Mouse (Mus musculus): ENCODE data around the gene Ypel3. TPM values are rescaled to one million over a fixed set of nuclear protein-coding genes. Genes with fewer than 3 reads are reported as not detected.

Ypel3 gene
- total RNA-seq, 2 experiments from 2014 or later: 195 to 196 TPM

DNA sequence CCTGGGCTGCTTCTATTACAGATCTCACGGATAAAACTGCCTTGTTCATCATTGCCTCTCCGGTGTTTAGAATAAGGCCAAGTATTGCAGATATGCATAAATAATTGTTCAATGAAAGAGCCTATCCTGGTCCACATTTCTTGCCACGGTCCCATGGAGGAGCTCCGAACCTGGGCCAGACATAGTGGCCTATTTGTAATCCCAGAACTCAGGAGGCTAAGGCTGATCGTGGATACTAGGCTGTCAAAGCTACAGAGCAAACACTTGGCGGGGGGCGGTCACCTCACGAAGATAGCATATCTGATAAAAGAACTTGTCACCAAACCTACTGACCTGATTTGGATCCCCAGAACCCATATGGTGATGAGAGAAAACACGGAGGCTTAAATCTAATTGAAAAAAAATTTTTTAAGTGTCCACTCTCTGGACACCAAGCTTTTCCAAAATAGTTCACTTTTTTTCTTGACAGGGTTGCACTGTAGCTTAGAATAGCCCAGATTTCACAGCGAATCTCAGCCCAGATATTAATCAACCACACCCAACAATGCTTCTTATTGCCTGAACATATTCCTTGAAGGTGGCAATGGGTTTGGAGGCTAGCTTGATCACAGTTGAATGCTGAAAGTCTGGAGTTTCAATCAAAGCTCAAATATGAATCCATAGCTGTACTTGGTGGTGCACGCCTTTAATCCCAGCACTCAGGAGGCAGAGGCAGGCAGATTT, 16.1 kb downstream of the Ypel3 start:
- DNase-seq (ENCODE audit: low spot score in 2 of 2): no peak

DNA sequence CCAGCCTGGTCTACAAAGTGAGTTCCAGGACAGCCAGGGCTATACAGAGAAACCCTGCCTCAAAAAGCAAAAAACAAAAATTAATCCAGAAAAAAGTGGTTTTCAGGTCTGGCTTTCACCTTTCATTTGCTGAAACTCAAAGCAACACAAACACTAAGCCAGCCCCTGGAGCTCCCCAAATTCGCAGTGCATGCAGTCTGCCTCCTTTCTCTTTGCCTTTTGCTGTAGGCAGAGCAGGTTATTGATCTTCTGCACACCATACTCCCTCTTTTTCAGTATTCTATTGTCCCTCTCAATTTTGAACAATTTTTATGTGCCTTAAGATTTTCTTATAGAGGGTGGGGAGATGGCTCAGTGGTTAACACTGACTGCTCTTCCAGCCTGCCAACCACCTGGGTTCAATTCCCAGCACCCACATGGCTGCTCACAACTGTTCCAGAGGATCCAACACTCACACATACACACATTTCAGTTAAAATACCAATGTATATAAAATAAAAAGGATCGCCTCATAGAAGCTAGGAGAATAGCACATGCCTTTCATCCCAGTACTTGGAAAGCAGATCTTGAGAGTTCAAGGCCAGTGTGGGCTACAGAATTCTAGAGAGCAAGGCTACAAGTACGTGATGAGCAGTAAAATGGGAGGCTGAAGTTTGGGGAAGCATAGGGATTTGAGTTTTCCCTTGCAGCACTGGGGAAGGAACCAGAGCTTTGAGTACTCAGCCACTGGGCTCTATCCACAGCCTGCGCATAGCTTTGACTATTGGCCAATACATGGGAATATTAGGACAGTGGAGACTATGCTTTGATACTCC, 16.9 kb downstream of the Ypel3 start:
- DNase-seq (ENCODE audit: low spot score in 2 of 2): no peak

DNA sequence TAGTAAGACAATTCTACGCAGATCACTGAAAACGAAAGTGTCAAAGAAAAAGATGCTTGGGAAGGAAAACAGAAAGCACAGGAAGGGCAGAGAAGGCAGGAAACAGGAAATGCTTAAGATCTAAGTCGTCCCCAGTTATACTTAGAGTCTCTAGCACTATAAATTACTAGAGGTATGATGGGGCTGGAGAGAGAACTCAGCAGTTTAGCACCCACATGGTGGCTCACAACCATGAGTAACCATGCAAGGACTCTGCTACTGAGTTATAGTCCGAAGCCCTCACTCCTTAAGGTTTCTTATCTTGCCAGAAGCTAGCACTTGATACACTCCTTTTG, 17.5 kb downstream of the Ypel3 start:
- no peak for DNase-seq (ENCODE audit: low spot score in 2 of 2)

DNA sequence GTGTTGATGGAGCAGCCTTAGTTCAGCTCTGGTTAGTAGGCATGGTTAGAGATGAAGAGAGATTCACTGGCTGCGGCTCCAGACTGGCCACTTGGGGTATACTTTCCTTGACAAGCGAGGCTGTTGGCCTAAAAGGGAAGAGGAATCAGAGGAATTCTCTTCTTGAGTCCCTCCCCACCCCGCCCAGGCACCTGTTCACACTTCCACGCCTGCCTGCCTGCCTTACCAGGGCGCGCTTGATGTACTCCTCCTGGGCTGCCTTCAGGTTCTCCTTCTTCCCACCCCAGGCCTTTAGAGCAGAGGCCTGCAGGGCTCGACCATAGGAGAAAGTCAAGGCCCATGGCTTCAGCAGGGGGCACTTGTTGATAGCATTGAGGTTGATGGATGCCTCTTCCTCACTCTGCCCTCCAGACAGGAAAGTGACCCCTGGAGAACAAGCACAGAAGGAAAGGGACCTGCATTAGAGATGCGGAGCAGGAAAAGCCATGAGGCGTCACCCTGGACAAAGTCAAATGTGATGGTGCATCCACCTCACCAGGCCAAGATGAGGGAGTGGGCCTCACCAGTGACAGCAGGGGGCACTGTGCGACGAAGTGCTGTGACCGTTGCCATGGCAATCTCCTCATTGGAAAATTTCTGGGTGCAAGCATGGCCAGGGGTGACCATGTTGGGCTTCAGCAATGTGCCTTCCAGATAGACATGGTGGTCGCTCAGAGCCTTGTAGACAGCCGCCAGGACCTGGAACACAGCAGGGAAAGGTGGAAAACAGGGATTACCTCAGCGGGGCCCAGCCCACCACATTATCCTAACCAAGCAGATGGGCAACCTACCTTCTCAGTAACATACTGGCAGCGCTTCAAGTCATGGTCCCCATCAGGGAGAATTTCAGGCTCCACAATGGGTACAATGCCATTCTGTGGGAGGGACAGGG, 18.9 kb downstream of the Ypel3 start:
- DNase-seq (ENCODE audit: low spot score in 2 of 2): peak in 1 of 2 experiments; percentile 24

DNA sequence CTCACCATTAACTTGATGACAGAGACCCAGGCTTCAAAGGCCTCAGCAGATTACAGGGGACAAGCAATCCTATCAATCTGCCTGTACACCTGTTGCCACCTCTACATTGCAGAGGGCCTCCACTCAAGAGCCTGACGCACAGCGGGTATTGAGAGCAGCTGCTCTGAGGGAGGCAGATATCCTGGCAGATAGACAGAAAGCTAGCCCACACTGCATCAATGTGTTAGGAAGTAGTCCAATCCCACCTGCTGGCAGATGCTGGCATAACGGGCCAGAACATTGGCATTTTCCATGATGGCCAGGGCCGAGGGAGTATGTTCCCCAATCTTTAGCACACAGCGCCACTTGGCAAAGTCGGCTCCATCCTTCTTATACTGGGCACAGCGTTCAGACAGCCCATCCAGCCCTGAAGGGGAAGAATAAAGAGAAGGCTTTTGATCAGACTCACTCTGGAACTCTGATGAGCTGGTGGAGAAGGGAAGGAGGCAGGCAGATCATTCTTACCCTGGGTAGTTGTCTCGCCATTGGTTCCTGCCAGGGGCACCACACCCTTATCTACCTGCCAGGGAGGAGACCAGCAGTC, 19.7 kb downstream of the Ypel3 start:
- DNase-seq (ENCODE audit: low spot score in 2 of 2): peak; percentile 65 to 75

DNA sequence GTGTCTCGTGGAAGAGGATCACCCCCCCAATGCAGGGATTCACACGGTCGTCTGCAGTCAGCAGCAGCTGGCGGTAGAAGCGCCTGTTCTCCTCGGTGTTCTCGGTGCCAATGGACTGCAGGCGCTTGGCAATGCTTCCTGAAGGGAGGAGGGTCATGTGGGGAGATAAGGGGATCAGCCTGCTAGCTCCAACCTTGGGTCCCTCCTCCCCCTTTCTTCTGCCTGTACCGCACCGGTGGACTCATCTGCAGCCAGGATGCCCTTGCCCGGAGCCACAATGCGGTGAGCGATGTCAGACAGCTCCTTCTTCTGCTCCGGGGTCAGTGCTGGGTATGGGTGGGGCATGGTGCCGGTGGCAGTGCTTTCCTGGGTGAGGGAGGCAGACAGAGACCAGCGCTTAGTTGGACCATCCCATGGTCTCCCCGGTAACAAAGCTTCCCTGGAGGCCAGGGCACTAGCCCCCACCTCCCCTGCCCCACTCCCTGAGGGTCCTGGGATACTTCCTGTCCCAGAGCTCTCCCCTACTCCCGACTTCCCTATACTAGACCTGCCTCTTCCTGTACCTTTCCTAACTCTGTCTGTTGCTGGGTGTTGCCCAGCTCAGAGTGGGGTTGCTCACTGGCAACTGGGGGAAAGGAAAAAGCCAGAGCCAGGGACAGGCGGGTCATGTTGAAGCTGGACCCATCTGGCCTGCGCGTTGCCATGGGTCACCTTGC, 20.8 kb downstream of the Ypel3 start, which contains the start of gene Fam57b:
Gene Fam57b (plus strand): TSS at position 258 of the 716 bp plus-strand sequence.
- no peak for DNase-seq (ENCODE audit: low spot score in 2 of 2)

DNA sequence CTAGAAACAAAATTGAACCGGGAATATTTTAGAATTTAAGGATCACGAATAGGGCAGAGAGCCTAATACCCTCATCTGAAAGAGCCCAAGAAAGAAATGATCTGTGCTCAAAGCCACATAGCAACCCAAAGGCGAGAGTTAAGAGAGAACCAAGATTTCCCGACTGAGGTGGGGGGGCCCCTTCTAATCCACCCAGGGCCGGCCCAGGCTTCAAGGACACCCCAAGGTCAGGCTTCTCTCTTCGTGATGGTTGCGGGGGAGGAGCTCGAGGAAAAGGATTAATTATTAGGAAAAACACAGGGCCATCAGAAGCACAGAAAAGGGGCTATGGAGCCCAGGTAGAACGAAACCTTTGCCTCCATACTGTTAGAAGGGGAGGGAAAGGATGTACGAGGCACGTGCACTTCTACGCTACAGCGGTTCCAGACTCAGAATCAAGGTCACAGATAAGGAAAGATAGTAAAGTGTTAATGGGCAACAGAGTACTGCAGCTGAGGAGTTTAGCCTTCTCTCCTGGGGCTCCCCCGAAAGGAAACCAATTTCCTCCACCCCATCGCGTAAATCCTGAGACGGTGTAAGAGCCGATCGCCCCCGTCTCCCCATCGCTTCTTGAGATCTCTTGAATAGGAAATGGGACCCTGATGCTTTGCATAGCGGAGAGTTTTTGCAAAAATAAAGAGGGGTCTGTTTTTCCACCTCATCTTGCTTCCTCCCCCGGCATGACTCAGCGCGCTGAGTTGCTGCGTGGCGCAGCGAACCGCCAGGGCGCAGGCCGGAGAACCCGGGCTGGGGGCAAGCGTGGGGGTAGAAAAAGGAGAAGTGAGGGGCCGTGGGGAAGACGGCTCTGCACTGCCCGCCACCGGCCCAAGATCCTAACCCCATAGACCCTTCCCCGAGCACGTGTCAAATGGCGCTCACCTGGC, 21.6 kb downstream of the Ypel3 start:
- no peak for DNase-seq (ENCODE audit: low spot score in 2 of 2)

DNA sequence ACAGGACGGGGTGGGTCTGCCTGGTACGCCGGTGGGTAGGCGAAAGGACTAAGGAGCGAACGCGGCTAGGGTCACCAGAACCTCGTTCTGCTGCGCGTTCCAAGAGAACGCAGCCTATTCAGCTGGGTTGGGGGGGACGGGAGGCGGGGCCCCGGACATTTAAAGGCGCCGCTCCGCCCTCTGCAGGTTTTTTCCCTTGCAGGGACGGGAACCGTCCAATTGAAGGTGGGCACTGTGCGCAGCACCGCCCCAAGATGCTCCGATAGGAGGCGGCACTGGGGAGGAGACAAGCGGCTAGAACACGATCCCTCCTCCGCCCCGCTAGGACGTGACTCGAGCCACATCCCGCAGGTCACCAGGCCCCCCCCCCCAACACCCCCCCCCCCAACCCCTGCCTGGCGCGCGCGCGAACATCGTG, 22.3 kb downstream of the Ypel3 start:
- peak; percentile 95 to 99 for DNase-seq (ENCODE audit: low spot score in 2 of 2)

DNA sequence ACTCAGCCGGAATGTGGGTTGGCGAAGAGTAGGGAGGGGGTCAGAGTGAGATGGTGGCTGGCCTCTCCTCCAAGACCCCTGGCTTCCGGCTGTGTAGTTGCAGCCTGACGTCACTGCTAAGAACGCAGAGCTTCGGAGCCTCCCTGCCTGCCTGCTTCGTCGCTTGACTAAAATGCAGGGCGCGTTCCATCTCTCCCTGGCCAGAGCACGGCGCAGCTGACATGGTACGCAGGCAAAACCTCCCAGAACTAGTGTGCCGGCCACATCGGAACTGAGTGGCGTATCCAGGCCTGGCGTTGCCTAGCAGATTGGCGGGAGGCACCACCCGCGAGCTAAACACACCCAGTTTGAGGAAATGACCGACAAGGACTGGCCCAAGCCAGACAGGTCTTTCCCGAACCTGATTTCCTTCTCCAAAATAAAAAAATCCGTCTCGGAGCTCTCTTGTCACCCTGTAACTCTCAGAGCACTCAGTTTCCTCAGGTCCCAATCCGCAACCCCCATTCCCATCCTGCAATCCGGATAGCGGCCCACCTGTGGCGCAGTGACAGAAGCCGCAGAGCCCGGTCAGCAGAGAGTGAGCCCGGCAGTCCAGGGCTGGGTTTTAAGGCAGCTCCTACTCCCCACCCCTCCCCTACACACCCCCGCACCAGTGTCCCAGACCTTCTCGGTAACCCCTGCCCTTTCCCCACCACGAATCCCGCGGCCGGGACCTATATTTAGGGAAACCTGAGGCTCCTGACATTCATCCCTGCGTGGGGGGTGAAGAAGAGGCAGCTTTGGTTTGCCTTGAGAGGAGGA, 22.9 kb downstream of the Ypel3 start:
- no peak for DNase-seq (ENCODE audit: low spot score in 2 of 2)

DNA sequence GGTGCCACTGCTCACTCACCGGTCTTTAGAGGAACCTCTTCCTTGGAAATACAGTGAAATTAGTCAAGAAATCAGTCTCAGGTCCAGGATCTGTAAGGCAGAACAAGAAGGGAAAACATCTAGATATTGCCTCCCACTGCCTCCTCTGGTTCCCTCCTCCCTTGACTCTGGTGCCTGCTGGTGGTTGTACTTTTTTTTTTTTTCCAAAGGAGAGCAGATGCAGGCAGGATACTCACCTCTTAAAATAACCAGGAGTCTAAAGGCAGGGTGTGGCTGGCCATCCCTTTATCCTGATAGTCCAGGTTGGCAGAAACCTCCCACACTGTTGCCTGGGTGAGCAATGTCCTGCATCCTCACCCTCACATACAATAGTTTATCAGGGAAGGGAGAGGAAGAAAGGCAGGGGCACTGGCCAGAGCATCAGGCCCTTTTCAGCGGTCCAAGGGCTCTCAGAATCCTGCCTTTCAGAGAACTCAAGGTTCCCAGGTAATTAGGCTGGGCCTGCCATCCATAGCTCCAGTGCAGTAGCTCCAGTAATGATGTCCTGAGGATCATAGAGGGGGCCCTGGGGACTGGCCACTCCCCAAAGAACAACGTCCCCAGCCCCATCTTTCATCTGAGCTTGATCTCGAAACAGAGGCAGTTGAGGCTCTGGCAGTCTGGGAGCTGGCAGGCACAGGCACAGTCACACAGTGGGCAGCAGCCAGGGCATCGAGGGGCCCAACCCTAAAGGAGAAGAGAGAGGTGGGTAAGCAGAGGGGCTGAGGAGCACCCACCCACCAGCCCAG, 23.7 kb downstream of the Ypel3 start:
- no peak for DNase-seq (ENCODE audit: low spot score in 2 of 2)

DNA sequence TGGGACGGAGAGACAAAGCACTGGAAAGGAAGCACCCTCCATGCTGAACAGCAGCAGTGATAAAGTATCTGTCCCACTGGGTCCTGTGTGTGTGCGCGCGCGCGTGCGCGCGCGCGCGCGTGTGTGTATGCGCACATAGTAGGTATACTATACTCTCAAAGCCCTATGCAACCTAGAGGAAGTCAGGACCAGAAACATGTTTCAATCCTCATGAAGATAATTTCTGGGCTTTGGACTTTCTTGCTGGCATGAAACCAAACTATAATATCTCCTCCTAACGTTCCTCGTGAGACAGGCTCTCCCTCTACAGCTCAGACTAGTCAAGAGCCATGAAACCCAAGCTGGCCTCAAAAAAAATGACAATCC, 24.3 kb downstream of the Ypel3 start:
- no peak for DNase-seq (ENCODE audit: low spot score in 2 of 2)

DNA sequence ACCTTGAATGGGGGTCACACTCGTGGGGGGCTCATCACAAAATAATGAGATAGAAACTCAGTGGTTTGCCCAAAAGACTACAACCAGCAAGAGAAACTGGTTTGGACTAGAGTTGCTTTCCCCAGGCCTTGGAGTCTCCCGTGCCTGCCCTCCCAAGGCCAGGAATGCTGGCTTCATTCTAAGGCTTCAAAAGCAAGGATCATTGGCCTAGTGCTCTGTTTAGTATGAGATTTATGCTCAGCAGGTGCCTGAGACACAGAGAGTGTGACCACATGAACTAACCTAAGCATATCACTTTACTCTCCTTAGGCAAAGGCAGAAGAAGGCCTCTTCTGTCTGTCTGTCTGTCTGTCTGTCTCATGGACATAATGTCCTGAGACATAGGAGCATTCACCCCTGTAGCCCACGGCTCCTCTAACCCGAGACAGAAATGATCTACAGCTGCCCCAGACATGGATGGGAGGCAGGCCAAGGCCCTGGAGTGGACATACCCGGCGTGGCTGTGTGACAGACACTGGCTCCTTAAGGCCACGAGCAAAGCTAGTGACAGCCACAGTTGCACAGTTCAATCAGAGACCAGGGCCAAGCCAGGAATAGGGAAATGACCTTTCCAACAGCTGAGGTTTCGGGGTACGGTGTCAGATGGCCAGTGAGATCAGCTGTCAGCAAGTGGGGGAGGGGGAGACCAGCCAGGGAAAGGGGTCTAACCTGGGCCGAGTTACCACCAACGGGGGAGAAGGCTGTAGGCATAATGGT, 25.6 kb downstream of the Ypel3 start:
- DNase-seq (ENCODE audit: low spot score in 2 of 2): no peak

DNA sequence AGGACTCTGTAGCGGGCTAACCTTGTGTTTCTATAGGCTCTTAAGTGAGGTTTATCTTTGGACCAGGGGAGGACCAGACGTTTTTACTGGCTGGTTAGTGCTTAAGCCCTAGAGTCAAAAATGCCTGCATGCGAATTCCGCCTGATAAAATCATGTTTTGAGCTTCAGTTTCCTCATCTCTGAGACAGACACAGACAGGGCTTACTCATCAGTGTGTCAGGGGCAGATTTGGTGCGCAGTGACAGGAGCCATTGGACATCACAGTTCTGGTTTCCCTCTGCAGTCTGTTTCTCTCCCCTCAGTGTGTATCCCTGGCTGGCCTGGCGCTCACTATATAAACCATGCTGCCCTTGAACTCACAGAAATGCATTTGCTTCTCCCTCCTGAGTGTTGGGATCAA, 26.4 kb downstream of the Ypel3 start:
- no peak for DNase-seq (ENCODE audit: low spot score in 2 of 2)

DNA sequence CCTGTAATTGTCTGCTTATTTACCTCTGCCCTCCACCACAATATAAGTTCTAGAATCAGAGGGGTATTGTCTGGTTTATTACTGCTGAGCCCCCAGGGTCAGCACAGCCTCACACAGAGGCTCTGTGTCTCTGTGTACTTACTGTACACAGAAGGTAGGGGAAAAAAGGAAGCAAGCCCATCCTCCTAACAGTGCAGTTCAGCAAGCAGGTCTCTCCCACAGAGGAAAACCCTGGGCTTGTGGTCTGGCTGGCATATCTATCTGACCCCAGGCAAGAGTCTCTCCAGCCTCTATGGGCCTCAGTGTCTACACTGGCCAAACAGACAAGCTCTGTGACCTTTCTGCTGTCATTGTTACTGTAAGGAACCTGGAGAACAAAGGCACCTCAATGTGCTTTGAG, 27.0 kb downstream of the Ypel3 start:
- DNase-seq (ENCODE audit: low spot score in 2 of 2): no peak

DNA sequence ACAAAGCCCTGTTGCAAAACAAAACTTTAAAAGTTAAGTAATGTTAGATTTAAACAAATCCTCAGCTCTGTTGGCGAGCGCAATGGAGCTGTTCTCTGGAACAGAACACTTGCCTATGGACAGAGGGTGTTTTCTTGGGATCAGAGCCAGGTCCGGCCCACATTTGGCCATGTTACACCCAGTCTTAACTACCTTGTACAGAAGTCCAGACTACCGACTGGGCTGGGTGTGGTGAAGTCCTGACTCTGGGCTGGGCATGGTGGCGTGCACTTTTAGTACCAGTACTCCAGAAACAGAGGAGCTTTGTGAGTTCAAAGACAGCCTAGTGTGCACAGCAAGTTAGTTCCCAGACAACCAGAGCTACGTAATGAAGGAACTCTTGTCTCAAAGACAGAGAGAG, 30.2 kb downstream of the Ypel3 start:
- DNase-seq (ENCODE audit: low spot score in 2 of 2): no peak

DNA sequence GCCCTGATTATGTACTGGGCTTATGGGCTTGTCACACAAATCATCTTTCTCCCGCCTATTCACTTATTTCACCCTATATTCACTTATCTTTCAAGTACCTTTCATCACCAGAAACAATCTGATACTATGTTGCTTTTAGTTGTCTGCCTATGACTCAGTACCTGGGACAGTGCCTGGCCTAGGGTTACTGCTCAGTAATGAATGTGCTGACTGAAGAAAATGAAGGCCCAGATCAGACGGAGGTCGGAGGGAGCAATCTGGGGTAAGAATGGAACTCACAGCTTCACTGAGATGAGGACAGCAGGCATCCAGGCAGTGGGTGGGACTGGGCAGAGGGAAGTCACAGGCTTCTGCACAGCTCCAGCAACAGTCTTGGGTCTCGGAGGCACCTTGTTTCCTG, 30.6 kb downstream of the Ypel3 start:
- no peak for DNase-seq (ENCODE audit: low spot score in 2 of 2)
